Mouse (Mus musculus) C2C12 (cell line): ENCODE measurements around the gene Tmem35b.

ENCODE experiments used
- CEBPB ChIP-seq: IDR thresholded peaks from one replicate; pipeline ENCODE4 v1.6.1; 2011; ENCODE audit warnings: low read depth, mild to moderate bottlenecking, control low read depth, moderate library complexity
- CTCF ChIP-seq: IDR thresholded peaks from one replicate; pipeline ENCODE4 v1.5.1; 2011; ENCODE audit not compliant: control insufficient read depth, insufficient read depth, insufficient read length
- FOSL1 ChIP-seq: IDR thresholded peaks from one replicate; pipeline ENCODE4 v1.8.0; 2011; ENCODE audit warnings: mild to moderate bottlenecking, low read length; ENCODE audit not compliant: poor library complexity, insufficient read depth, severe bottlenecking
- MAX ChIP-seq: IDR thresholded peaks from one replicate; pipeline ENCODE4 v1.6.1; 2011; ENCODE audit warnings: mild to moderate bottlenecking, control low read depth
- MYOD1 ChIP-seq: IDR thresholded peaks from one replicate; pipeline ENCODE4 v1.6.1; 2011; ENCODE audit warnings: low read depth; ENCODE audit not compliant: control insufficient read depth, insufficient read length
- MYOG ChIP-seq: IDR thresholded peaks from one replicate; pipeline ENCODE4 v1.6.1; 2011; ENCODE audit not compliant: control insufficient read depth, insufficient read length; ENCODE audit errors: extremely low read depth
- USF1 ChIP-seq: IDR thresholded peaks from one replicate; pipeline ENCODE4 v1.6.1; 2011; ENCODE audit warnings: low read depth, mild to moderate bottlenecking, control low read depth, moderate library complexity

- TF ChIP-seq CTCF (no peak), MAX (no peak), MYOG (no peak), CEBPB (no peak), USF1 (no peak), FOSL1 (no peak), MYOD1 (no peak)
Observed at GRCm38 (mm10) chr4:127138486-127138885, 15.0 kb downstream of the Tmem35b start.
